Mouse (Mus musculus) G1E (cell line): ENCODE data around the gene Dytn.

Experiments
- CTCF ChIP-seq: IDR thresholded peaks from 2 replicates; pipeline ENCODE4 v1.5.1; 2012; ENCODE audit warnings: low read depth, low read length, inconsistent platforms, mixed read lengths
- GATA1 ChIP-seq: IDR thresholded peaks from 2 replicates; pipeline ENCODE4 v1.6.1; 2012; ENCODE audit warnings: borderline replicate concordance, low read length, inconsistent platforms, mixed read lengths
- TAL1 ChIP-seq: conservative IDR thresholded peaks from 2 replicates; pipeline ENCODE4 v1.6.1; 2012; ENCODE audit warnings: low read depth, low read length, inconsistent platforms, mixed read lengths

GRCm38 (mm10) chr1:63667949-63668851 lies 18.5 kb downstream of the Dytn start:
- no peak for TF ChIP-seq GATA1
- no peak for TF ChIP-seq CTCF
- no peak for TF ChIP-seq TAL1
